Mouse (Mus musculus) right cerebral cortex, postnatal 10 days (tissue): Measurements from ENCODE around the gene Gm49359.
"Not testable (repeated sequence)": the region's sequence is repeated elsewhere in the genome, so short reads cannot be mapped to it uniquely, and the experiment has no call there.

Source experiments
- DNase-seq, 2 experiments: peaks; one replicate each; pipeline ENCODE4 v3.0.0; 2021; ENCODE audit warnings: low spot score in 2 of 2

Gene Gm49359

GRCm38 (mm10) chr13:62466424-62467334 lies at the start of gene Gm49359:
Gm49359 (minus strand) TSS chr13:62466832.
- peak; percentile 94 to 96 for DNase-seq

GRCm38 (mm10) chr13:62510641-62511420 lies 44.2 kb upstream of the Gm49359 start:
- not testable (repeated sequence) for DNase-seq

GRCm38 (mm10) chr13:62472661-62473060 lies 6.0 kb upstream of the Gm49359 start:
- DNase-seq, result not testable (repeated sequence)

GRCm38 (mm10) chr13:62469947-62470346 lies 3.3 kb upstream of the Gm49359 start:
- DNase-seq, result not testable (repeated sequence)
